12 mouse cellular contexts compared by ENCODE assay signal in genomic region chr15:97102181-97102580, GRCm38 (mm10). TPM values are rescaled to one million over a fixed set of nuclear protein-coding genes. Genes with fewer than 3 reads are reported as not detected.
DNase-seq lines count a peak whose midpoint lies in the region; ATAC-seq and TF ChIP-seq lines count a peak whose summit lies in the region.
"Had no signal": no experiment of that assay in that cellular context is flagged by ENCODE, and none has a peak within 500 bp of the region (broad histone marks: within the 10 kb centered on the region; RNA-seq: fewer than 3 reads in every experiment).

No protein-coding gene starts in this region.

- no peaks in the 10 kb centered on the region for H3K4me1 ChIP-seq in lung, postnatal 0 days (ENCODE audit: insufficient read depth, low read depth, low read length)
- H3K4me1 ChIP-seq in heart, embryonic 13.5 days = peaks cover 55% of the 10 kb centered on the region
- peaks cover 14% of the 10 kb centered on the region for H3K4me1 ChIP-seq in limb, embryonic 15.5 days
- H3K4me1 ChIP-seq: hindbrain, embryonic 15.5 days had no signal

- H3K27me3 ChIP-seq in lung, postnatal 0 days (replicated peaks; ENCODE audit: insufficient read depth, low read length) = no peaks in the 10 kb centered on the region
- no peaks in the 10 kb centered on the region for H3K27me3 ChIP-seq in heart, embryonic 13.5 days (replicated peaks)
- H3K27me3 ChIP-seq in limb, embryonic 15.5 days = no peaks in the 10 kb centered on the region
- H3K27me3 ChIP-seq: hindbrain, embryonic 15.5 days; liver, embryonic 12.5 days had no signal

- no peak for TF ChIP-seq EP300 in lung, postnatal 0 days (IDR thresholded peaks at IDR 0.05)

- no peaks in the 10 kb centered on the region for H3K36me3 ChIP-seq in lung, postnatal 0 days (ENCODE audit: insufficient read depth, low read length)
- no peaks in the 10 kb centered on the region for H3K36me3 ChIP-seq in heart, embryonic 13.5 days
- no peaks in the 10 kb centered on the region for H3K36me3 ChIP-seq in limb, embryonic 15.5 days
- H3K36me3 ChIP-seq: hindbrain, embryonic 15.5 days; liver, embryonic 12.5 days had no signal

- no peak overlapping the region for H3K4me2 ChIP-seq in lung, postnatal 0 days (replicated peaks; ENCODE audit: low read depth, low read length)
- H3K4me2 ChIP-seq in heart, embryonic 13.5 days = peak overlapping the region; percentile 29
- H3K4me2 ChIP-seq in limb, embryonic 15.5 days = no peak overlapping the region
- H3K4me2 ChIP-seq: hindbrain, embryonic 15.5 days; liver, embryonic 12.5 days had no signal

- peak; percentile 56; the same call in 1 of the 2 replicates for ATAC-seq in lung, postnatal 0 days
- peak; percentile 67; the same call in 1 of the 2 replicates for ATAC-seq in heart, embryonic 13.5 days (ENCODE audit: extremely low read depth, insufficient number of reproducible peaks, low FRiP score, low TSS enrichment)
- no peak for ATAC-seq in limb, embryonic 15.5 days (ENCODE audit: insufficient number of reproducible peaks, low FRiP score, low TSS enrichment, low read depth)
- ATAC-seq: liver, embryonic 12.5 days had no signal

- H3K4me3 ChIP-seq in lung, postnatal 0 days (ENCODE audit: low read depth, low read length) = no peak overlapping the region
- no peak overlapping the region for H3K4me3 ChIP-seq in heart, embryonic 13.5 days
- no peak overlapping the region for H3K4me3 ChIP-seq in limb, embryonic 15.5 days
- H3K4me3 ChIP-seq: hindbrain, embryonic 15.5 days; liver, embryonic 12.5 days had no signal

- 78% methylated on average over 5 of the region's 5 CpGs for WGBS in lung, postnatal 0 days
- WGBS in heart, embryonic 13.5 days = 47% methylated on average over 5 of the region's 5 CpGs
- 71% methylated on average over 5 of the region's 5 CpGs for WGBS in limb, embryonic 15.5 days

- no peak overlapping the region for H3K9ac ChIP-seq in lung, postnatal 0 days (replicated peaks; ENCODE audit: low read depth)
- no peak overlapping the region; the same call in 1 of the 2 replicates for H3K9ac ChIP-seq in heart, embryonic 13.5 days
- H3K9ac ChIP-seq in limb, embryonic 15.5 days = no peak overlapping the region
- H3K9ac ChIP-seq: hindbrain, embryonic 15.5 days; liver, embryonic 12.5 days had no signal

- peak; percentile 17 for DNase-seq in lung, postnatal 0 days (ENCODE audit: low spot score)
- no peak for DNase-seq in lung, postnatal 14 days
- DNase-seq in gastrocnemius, adult 8-10 months (ENCODE audit: low spot score in 2 of 2) = peak; percentile 53 to 73
- DNase-seq in cerebellum, postnatal 25 days = no peak
- no peak for DNase-seq in frontal cortex, postnatal 10 days (ENCODE audit: low spot score in 2 of 2)
- DNase-seq in thymus, postnatal 4 days = no peak
- DNase-seq: layer of hippocampus, postnatal 36 days had no signal

- H3K27ac ChIP-seq in lung, postnatal 0 days (ENCODE audit: low read length) = 0 out of 2 replicates have a peak overlapping the region, but pooled peaks have one; percentile 51
- peak overlapping the region; percentile 95 for H3K27ac ChIP-seq in heart, embryonic 13.5 days (replicated peaks)
- peak overlapping the region; percentile 38; the same call in 1 of the 2 replicates for H3K27ac ChIP-seq in limb, embryonic 15.5 days
- H3K27ac ChIP-seq: hindbrain, embryonic 15.5 days; liver, embryonic 12.5 days had no signal

- H3K9me3 ChIP-seq in lung, postnatal 0 days (ENCODE audit: low read length) = no peaks in the 10 kb centered on the region
- no peaks in the 10 kb centered on the region for H3K9me3 ChIP-seq in heart, embryonic 13.5 days
- H3K9me3 ChIP-seq in limb, embryonic 15.5 days = no peaks in the 10 kb centered on the region
- H3K9me3 ChIP-seq: hindbrain, embryonic 15.5 days; liver, embryonic 12.5 days had no signal

- no peak for TF ChIP-seq CTCF in lung, postnatal 0 days (IDR thresholded peaks at IDR 0.05)

RNA-seq across cellular contexts. Expression of gene Slc38a4, which starts 46.4 kb away (rescaled TPM):
- polyA plus RNA-seq in lung, postnatal 0 days (2015; fragmentation: Nextera tagmentation; extraction: Ambion mirVana) = 15.6 and 23.9 TPM in 2 replicates
- total RNA-seq in gastrocnemius, adult 8-10 months (2022) = 100 to 1,000 TPM; 122 to 173 (median 146) TPM
- 110 and 111 TPM in 2 replicates for polyA plus RNA-seq in heart, embryonic 13.5 days (2015; fragmentation: Nextera tagmentation; extraction: Ambion mirVana)
- polyA plus RNA-seq in limb, embryonic 15.5 days (2015; fragmentation: Nextera tagmentation; extraction: Ambion mirVana) = 116 and 120 TPM in 2 replicates
- total RNA-seq: common myeloid progenitor, adult 5-6 weeks had no signal

Comparison
In these comparisons a context has a peak if more than half of its experiments do, and no peak if none do; other contexts are left out.
1. DNase-seq: peak in lung, postnatal 0 days (single experiment) and gastrocnemius, adult 8-10 months (2 of 2); none in lung, postnatal 14 days (single experiment), cerebellum, postnatal 25 days (0 of 2), frontal cortex, postnatal 10 days (0 of 2) and thymus, postnatal 4 days (single experiment).
2. H3K27ac ChIP-seq: peak in every context shown above with its lines; median percentile 95 in heart, embryonic 13.5 days; 51 in lung, postnatal 0 days; 38 in limb, embryonic 15.5 days.